Mouse (Mus musculus) gastrocnemius, postnatal 36 days (tissue): ENCODE results near the gene Ttll9. TPM values are rescaled to one million over a fixed set of nuclear protein-coding genes. Genes with fewer than 3 reads are reported as not detected.

Experiments used
- DNase-seq, 2 experiments: peaks; one replicate each; pipeline ENCODE4 v3.0.0; 2022
- intact Hi-C: fragments of 180-260 bp; cut with DNase I; formaldehyde crosslinking; loops from one replicate; pipeline ENCODE4 v1.15.1; 2025
- total RNA-seq, 2 experiments: library from RNA; stranded (reverse); gene quantifications; 2 replicates each; pipeline ENCODE4 v1.2.3; 2021

The Ttll9 gene
- total RNA-seq, 2 experiments from 2014 or later = not detected

DNA sequence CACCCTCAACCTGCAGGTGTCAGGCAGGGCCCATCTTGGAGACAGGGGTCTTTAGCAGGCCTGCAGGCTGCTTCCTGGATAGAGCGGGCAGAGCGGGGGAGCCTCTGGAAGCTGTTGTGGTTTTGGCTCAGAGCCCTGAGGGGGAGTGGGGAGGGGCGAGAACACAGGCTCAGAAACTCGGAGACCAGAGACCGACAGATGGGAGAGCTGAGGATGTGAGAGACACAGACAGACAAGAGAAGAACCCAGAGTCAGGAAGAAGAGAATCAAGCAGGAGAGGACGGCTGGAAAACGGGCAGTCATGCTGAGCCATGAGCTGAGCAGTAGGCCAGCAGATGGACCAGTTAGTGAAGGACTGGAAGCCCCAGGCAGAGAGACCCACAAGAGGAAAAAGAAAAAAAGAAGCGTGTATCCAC lies 83.6 kb downstream of the Ttll9 start:
- DNase-seq = no peak
- intact Hi-C loops = loop anchor here (5.0 kb wide), 1 partner anchor 96 kb away; no protein-coding TSS in a partner anchor

DNA sequence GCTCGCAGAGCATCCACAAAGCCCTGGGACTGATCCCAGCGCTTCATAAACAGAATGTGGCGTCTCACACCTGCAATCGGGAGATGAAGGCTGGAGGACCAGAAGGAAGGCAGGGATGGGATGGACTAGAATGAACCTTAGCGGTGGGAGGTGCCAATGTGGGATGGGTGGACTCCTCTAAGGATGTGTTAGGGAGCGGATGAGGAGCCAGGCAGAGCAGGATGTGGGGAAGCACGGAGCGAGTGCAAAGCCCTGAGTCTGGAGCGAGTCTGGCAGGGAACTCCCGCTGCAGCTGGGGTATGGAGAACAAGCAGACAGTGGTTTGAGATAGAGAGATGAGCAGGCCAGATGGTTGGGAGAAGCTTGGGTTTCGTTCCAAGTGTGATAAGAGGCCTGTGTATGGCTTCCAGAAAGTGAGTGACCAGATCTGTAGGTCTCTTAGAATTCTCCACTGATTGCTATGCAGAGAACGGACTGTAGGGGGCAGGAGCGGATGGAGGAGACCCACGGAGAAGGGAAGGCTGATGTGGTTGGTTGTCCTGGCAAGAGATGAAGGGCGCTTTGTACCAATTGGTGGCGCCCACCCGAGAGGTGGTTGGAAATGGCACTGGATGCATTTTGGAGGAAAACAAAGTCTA lies 85.7 kb downstream of the Ttll9 start:
- no peak for DNase-seq
- intact Hi-C loops = loop anchor here (5.0 kb wide), 1 partner anchor 94 kb away; no protein-coding TSS in a partner anchor

DNA sequence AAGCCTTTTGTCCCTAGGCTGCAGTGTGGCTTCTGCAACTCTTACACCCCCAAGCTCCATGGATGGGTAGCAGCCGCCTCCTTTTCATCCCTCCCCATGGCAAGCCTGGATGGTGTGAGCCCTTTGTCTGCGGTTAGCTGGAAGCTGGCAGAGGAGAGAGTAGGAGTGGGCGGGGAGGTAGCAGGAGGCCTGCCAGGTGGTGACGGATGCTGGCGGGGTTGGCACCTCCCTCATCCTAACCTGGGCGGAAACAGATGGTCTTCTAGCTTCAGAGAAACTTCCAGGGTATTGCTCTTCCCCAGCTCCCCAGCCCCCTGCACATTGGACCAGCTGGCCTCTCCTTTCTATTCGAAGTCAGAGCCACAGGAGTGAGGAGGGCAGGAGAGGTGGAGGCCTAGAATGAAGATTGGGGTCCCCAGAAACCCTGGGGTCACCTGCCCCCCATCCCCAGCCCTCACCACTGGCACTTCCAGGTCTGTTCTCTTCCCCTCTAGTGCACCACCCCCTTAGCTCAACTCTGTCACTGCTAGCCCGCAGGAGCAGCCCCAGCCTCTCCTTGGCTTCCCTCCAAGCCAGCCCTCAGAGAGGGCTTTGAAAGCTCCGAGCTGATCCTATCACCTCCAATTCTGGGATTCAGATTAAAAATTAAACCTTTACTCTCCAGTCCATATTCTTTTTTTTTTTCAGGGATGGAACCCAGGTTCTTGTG lies 87.2 kb downstream of the Ttll9 start:
- no peak for DNase-seq
- intact Hi-C loops = loop anchor here (5.0 kb wide), 1 partner anchor 93 kb away; no protein-coding TSS in a partner anchor

DNA sequence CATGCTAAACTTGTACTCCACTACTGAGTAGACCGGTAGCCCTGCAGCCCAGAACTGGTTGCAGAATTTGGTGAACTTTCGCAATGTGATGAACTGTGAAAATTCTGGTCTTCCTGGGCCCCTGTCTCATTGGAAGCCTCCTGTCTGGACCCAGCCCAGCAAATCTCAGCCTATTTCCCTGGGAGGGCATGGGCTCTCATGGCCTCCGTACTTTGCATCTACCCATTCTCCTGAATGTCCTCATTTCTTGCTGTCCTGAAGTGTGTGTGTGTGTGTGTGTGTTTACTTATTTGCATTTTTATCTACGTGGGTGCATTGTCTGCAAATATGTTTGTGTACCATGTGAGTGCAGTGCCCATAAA lies 87.7 kb downstream of the Ttll9 start:
- DNase-seq = no peak
- intact Hi-C loops = loop anchor here (5.0 kb wide), 1 partner anchor 92 kb away; no protein-coding TSS in a partner anchor

DNA sequence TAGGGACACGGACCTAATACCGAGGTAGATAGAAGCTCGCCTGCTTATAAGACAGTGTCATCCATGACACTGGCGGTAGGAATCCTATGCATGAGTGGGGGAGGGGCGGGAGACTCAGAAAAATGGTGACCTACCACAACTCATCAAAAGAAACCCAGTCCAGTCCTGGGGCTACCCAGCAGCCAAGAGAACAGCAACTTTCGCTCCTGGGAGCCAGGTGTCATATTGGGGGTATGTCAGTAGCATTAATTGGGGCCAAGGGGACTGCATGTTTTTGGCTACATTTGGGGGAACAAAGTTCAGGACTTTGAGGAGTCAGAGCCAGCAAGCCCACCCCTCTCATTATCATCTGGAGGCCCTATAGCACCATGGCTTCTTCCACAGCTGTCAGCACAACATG lies 88.8 kb downstream of the Ttll9 start:
- intact Hi-C loops = no loop called here
- DNase-seq = no peak

DNA sequence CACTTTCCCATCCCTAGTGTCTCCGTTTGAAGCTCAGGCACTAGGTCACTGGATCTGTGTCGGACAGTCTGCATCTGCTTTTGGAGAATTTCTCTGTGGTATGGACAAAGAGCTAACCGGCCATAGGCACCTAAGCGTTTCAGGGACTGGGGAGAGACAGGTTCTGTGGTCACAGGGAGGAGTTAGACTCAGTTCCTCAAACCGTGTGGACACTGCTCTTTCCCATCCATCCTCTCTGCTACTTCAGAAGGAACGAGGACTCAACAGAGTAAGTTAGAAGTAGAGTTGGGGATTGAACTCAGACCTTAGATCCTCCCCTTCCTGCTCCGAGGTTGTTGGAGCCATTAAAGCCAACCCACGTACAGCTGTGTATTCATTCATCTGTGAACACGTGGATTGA lies 89.3 kb downstream of the Ttll9 start:
- no peak for DNase-seq
- intact Hi-C loops = no loop called here

DNA sequence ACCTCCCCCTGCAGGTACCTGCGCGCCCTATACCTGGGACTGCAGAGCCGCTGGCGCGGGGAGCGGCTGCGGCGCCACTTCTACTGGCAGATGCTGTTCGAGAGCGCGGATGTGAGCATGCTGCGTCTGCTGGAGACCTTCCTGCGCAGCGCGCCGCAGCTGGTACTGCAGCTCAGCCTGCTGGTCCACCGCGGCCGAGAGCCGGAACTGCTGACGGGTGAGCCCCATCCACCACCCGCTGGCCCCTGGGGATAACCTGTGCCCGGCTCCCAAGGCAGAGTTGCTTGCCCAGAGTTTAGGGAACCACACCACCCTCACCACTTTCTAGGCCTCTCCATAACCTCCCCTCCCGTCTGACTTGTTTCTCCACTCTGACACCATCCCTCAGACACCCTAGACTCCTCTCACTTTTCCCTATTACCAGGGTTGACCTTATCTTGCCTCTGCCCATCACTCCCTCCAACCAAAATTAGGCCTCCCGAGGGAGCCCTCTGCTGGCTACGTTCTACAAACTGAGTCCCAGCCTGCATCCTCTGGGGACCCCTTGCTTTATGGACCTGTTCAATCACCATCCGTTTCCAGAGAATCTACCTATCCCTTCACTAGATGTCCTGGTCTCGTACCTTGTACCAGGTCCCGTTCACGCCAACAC lies 90.5 kb downstream of the Ttll9 start:
- intact Hi-C loops = no loop called here

DNA sequence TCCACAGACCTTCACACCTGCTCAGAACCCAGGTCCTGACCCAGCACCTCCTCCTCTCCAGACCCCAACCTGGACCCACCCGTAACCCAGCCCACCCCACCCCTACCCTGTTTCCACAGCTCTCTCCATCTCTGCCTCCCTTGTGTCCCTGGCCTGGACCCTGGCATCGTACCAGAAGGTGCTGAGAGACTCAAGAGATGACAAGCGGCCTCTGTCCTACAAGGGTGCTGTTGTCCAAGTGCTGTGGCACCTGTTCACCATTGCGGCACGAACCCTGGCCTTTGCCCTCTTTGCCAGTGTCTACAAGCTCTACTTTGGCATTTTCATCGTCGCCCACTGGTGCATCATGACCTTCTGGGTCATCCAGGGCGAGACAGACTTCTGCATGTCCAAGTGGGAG lies 91.6 kb downstream of the Ttll9 start:
- DNase-seq = no peak
- intact Hi-C loops = no loop called here

More for the DNA sequence above, 90.5 kb downstream of the Ttll9 start:
- no peak for DNase-seq

DNA sequence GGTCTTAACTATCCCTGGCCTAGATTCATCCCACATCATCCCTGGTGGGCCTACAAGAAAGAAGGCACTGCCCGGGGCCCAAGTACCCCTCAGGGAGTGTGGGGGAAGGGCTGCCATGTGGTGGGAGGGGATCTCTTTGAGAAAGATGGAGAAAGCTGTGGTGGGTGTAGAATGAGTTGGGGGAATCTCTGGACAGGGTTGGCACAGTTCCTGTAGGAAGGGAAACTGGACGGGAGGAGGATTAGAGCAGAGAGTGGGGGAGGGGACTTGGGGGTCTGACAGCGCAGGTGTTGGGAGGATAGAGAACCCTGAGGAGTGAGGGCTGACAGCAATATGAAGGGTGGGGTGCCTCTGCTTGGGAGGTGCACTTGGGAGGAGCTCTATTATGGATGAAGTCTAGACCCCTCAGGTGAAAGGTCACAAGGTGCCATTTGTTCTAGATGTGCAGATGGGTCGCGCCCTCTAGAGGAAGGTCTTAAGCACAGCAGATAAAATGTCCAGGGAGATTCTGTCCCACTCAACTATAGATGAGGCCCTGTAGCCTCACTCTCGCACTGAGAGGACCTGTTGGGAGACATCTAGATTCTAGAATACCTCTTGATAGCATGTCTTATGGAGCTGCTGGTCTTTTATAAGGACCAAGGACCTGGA lies 93.1 kb downstream of the Ttll9 start:
- no peak for DNase-seq
- intact Hi-C loops = no loop called here

Other genes with a start within 250 kb of the Ttll9 start
- gene Id1, start 226.2 kb upstream of the Ttll9 start, total RNA-seq = 10 to 100 TPM; 11.5 to 17.7 TPM
- gene Cox4i2, start 208.3 kb upstream of the Ttll9 start, total RNA-seq = 1 to 10 TPM; 2.9 TPM
- gene Bcl2l1, start 130.8 kb upstream of the Ttll9 start, total RNA-seq = 10 to 100 TPM; 15.4 to 17.6 TPM
- 1 to 10 TPM; 1.4 to 1.9 TPM for gene Tpx2, start 114.5 kb upstream of the Ttll9 start, total RNA-seq
- 100 to 1,000 TPM; 443 to 553 TPM for gene Mylk2, start 51.1 kb upstream of the Ttll9 start, total RNA-seq
- gene Foxs1, start 29.3 kb upstream of the Ttll9 start, total RNA-seq = 1 to 10 TPM; 1.5 to 2.2 TPM
- 1 to 10 TPM in 1 of 2 experiments, under 1 TPM in 1; 0.20 to 1.1 TPM for gene Dusp15, start 10.8 kb upstream of the Ttll9 start, total RNA-seq
- gene Pdrg1, start 52.9 kb downstream of the Ttll9 start, total RNA-seq = 10 to 100 TPM; 69.5 to 74.1 TPM
- gene Xkr7, start 69.4 kb downstream of the Ttll9 start, total RNA-seq = not detected
- gene Ccm2l, start 103.5 kb downstream of the Ttll9 start, total RNA-seq = 1 to 10 TPM; 4.3 to 4.5 TPM
- gene Hck, start 146.0 kb downstream of the Ttll9 start, total RNA-seq = under 1 TPM; 0.20 to 0.30 TPM
- 10 to 100 TPM; 27.3 to 31.1 TPM for gene Tm9sf4, start 198.8 kb downstream of the Ttll9 start, total RNA-seq